Mouse (Mus musculus) lung, adult 2 months (tissue): ENCODE results near the gene Adamts12.

Experiments used
- CTCF ChIP-seq: fragments of 200-500 bp; IDR thresholded peaks from 2 replicates; pipeline ENCODE4 v1.5.1; 2011; ENCODE audit warnings: mild to moderate bottlenecking, low read length, control low read depth; ENCODE audit not compliant: insufficient read depth
- POLR2A ChIP-seq: fragments of 200-500 bp; IDR thresholded peaks from 2 replicates; pipeline ENCODE4 v1.6.1; 2011; ENCODE audit warnings: low read depth, mild to moderate bottlenecking, control low read depth, low read length, borderline replicate concordance; ENCODE audit errors: extremely low read depth

DNA sequence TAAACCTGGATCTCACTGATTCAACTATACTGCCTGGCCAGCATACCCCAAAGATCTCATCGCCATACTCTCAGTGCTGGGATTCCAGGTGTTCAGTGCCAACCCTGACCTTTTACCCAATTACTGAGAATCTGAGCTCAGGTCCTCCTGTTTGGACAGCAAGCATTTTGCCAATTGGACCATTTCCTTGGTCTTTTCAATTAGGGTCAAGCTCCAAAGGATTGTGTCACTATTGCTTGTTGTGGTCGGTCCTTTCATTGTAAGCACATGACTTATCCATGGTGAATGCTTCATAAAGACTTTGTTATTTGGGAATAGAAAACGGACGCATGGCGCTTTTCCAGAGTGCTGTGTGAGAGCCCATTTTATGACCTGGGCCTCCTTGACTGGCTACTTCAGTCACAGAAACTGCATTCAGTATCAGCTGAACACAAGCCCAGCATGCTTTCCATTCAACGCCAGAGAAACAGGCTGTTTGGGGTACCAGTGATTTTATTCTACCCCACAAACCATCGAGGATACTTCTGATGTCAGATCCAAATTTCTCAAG is 133.7 kb downstream of the Adamts12 start:
- TF ChIP-seq CTCF = no peak
- no peak for TF ChIP-seq POLR2A
